Mouse (Mus musculus): ENCODE measurements around the gene Syt11. TPM values are rescaled to one million over a fixed set of nuclear protein-coding genes. Genes with fewer than 3 reads are reported as not detected.

Gene Syt11
- polyA plus RNA-seq, 1 experiment = 1.9 TPM

DNA sequence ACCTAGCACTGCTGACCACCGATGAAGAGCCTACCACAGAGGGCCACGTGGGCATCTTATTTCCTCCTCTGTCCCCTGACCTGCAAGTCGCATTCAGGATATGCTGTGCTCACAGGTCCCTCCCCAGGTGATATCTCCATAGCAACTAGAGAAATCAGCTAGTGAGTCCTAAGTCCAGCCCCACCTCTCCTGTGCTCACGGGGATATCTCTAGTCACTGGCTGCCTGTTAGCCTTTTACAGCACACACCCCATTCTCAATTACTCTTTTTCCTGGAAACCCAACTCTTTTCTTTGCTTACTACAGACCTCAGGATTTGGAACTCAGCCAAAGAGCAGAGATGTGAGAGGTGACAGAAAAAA is 28.1 kb downstream of the Syt11 start:
- 27% methylated on average over 4 of the region's 4 CpGs for WGBS
- peak overlapping the region; percentile 91 for H3K27ac ChIP-seq (ENCODE audit: insufficient read depth, low read depth, low read length)
- H3K4me3 ChIP-seq (ENCODE audit: low read depth, low read length) = no peak overlapping the region
- no peak for TF ChIP-seq CTCF (IDR thresholded peaks at IDR 0.05; ENCODE audit: extremely low read depth, insufficient read length, insufficient replicate concordance, low read depth, low read length)
- TF ChIP-seq POLR2A (IDR thresholded peaks at IDR 0.05; ENCODE audit: low read depth, low read length) = no peak
- no peaks in the 10 kb centered on the region for H3K36me3 ChIP-seq (ENCODE audit: control insufficient read depth, insufficient read depth, low read length)
- peaks cover 19% of the 10 kb centered on the region; the same call in 1 of the 2 replicates for H3K4me1 ChIP-seq (ENCODE audit: control insufficient read depth, insufficient read depth, insufficient read length, low read length)
- no peaks in the 10 kb centered on the region for H3K27me3 ChIP-seq (ENCODE audit: control insufficient read depth, insufficient read depth, low read length)

DNA sequence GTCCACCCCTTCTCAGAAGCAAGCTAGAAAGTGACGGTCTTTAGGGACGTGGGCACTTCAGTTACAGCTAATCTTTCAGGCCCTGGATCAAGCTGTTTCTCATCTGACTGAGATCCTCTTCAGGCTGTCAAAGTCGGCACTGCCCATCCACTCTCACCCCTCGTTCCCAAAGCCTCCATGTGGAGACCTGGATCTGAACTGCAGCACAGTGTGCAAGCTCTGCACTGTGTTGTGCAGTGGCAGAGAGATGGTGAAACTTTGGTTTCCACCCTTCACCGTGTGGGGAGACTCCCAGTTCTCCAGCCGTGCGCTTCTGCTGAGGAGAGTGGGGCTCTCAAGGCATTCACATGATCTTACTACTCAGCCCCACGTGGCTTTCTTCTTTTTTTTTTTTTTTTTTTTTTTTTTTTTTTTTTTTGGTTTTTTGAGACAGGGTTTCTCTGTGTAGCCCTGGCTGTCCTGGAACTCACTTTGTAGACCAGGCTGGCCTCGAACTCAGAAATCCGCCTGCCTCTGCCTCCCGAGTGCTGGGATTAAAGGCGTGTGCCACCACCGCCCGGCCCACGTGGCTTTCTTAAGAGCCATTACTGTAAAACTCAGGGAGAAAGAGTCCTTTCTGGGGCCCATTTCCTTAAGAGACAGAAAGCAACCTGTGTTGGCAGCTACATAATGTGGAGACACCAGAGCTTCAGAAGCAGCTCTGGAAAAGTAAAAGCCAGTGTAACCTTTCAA is 28.7 kb downstream of the Syt11 start:
- WGBS = 40% methylated on average over 15 of the region's 15 CpGs
- Histone ChIP-seq H3K27ac (ENCODE audit: insufficient read depth, low read depth, low read length) (peak overlapping the region; percentile 86), H3K4me1 (ENCODE audit: control insufficient read depth, insufficient read depth, insufficient read length, low read length) (peaks cover 19% of the 10 kb centered on the region; the same call in 1 of the 2 replicates), H3K4me3 (ENCODE audit: low read depth, low read length) (no peak overlapping the region), H3K36me3 (ENCODE audit: control insufficient read depth, insufficient read depth, low read length) (no peaks in the 10 kb centered on the region), H3K27me3 (ENCODE audit: control insufficient read depth, insufficient read depth, low read length) (no peaks in the 10 kb centered on the region)
- TF ChIP-seq CTCF (IDR thresholded peaks at IDR 0.05; ENCODE audit: extremely low read depth, insufficient read length, insufficient replicate concordance, low read depth, low read length) (no peak), POLR2A (IDR thresholded peaks at IDR 0.05; ENCODE audit: low read depth, low read length) (no peak)

DNA sequence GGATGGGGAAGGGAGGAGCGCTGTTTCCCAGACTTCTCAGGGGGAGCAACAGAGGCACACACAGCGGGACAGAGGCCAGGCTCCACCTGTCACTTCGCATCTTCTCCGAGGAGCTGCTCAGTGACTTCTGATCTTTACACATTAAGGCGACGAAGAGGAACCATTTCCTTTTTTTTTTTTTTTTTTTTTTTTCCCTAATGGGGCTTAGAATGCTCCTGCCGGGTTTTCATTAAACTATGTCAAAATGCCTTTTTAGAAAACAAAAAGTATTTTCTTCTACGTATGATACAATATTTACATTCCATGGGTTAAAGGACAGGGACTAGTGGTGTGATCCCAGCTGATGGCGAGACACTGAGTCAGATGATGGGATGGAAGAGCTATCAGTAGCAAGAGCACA is 29.4 kb downstream of the Syt11 start:
- 70% methylated on average over 9 of the region's 9 CpGs for WGBS
- no peaks in the 10 kb centered on the region for H3K27me3 ChIP-seq (ENCODE audit: control insufficient read depth, insufficient read depth, low read length)
- H3K4me1 ChIP-seq (ENCODE audit: control insufficient read depth, insufficient read depth, insufficient read length, low read length) = peaks cover 19% of the 10 kb centered on the region; the same call in 1 of the 2 replicates
- peak overlapping the region; percentile 59 for H3K27ac ChIP-seq (ENCODE audit: insufficient read depth, low read depth, low read length)
- H3K4me3 ChIP-seq (ENCODE audit: low read depth, low read length) = peak overlapping the region; percentile 14; the same call in 1 of the 2 replicates
- H3K36me3 ChIP-seq (ENCODE audit: control insufficient read depth, insufficient read depth, low read length) = no peaks in the 10 kb centered on the region
- TF ChIP-seq CTCF (IDR thresholded peaks at IDR 0.05; ENCODE audit: extremely low read depth, insufficient read length, insufficient replicate concordance, low read depth, low read length) = no peak
- no peak for TF ChIP-seq POLR2A (IDR thresholded peaks at IDR 0.05; ENCODE audit: low read depth, low read length)

DNA sequence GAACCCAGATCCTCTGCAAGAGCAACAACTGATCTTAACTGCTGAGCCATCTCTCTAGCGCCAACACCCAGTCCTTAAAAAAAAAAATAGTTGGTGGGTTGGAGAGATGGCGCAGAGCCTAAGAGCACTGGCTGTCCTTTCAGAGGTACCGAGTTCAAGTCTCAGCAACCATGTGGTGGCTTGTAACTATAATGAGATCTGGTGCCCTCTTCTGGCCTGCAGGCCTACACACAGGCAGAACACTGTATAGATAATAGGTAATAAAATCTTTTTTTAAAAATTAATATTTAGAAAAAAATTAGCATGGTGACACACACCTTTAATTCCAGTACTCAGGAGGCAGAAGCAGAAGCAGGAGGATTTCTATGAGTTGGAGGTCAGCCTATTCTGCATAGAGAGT is 34.8 kb downstream of the Syt11 start:
- 94% methylated on average over 3 of the region's 3 CpGs for WGBS
- Histone ChIP-seq H3K27ac (ENCODE audit: insufficient read depth, low read depth, low read length) (no peak overlapping the region), H3K4me3 (ENCODE audit: low read depth, low read length) (no peak overlapping the region), H3K27me3 (ENCODE audit: control insufficient read depth, insufficient read depth, low read length) (no peaks in the 10 kb centered on the region), H3K36me3 (ENCODE audit: control insufficient read depth, insufficient read depth, low read length) (no peaks in the 10 kb centered on the region), H3K4me1 (ENCODE audit: control insufficient read depth, insufficient read depth, insufficient read length, low read length) (peaks cover 4% of the 10 kb centered on the region; the same call in 1 of the 2 replicates)
- TF ChIP-seq POLR2A (IDR thresholded peaks at IDR 0.05; ENCODE audit: low read depth, low read length) = no peak
- TF ChIP-seq CTCF (IDR thresholded peaks at IDR 0.05; ENCODE audit: extremely low read depth, insufficient read length, insufficient replicate concordance, low read depth, low read length) = no peak

DNA sequence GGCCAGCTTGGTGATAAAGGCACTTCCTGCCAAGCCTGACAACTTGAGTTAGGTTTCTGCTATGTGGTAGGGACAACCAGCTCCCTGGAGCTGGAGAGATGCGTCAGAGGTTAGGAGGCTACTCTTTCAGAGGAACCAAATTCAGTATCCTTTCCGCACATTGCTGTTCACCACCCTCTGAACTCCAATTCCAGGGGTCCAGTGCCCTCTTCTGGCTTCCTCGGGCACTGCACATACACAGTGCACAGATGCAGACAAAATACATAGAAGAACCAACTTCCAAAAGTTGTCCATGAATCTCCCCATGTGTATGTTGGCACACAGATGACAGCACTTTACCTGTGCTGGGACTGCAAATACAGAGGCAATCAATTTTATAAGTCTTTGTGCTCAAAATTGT is 36.3 kb downstream of the Syt11 start:
- TF ChIP-seq POLR2A (IDR thresholded peaks at IDR 0.05; ENCODE audit: low read depth, low read length) (no peak), CTCF (IDR thresholded peaks at IDR 0.05; ENCODE audit: extremely low read depth, insufficient read length, insufficient replicate concordance, low read depth, low read length) (peak; percentile 80; the same call in 1 of the 2 replicates)
- Histone ChIP-seq H3K27ac (ENCODE audit: insufficient read depth, low read depth, low read length) (no peak overlapping the region), H3K4me3 (ENCODE audit: low read depth, low read length) (no peak overlapping the region), H3K27me3 (ENCODE audit: control insufficient read depth, insufficient read depth, low read length) (no peaks in the 10 kb centered on the region), H3K36me3 (ENCODE audit: control insufficient read depth, insufficient read depth, low read length) (no peaks in the 10 kb centered on the region), H3K4me1 (ENCODE audit: control insufficient read depth, insufficient read depth, insufficient read length, low read length) (peaks cover 3% of the 10 kb centered on the region; the same call in 1 of the 2 replicates)
- 42% methylated on average over 3 of the region's 3 CpGs for WGBS

DNA sequence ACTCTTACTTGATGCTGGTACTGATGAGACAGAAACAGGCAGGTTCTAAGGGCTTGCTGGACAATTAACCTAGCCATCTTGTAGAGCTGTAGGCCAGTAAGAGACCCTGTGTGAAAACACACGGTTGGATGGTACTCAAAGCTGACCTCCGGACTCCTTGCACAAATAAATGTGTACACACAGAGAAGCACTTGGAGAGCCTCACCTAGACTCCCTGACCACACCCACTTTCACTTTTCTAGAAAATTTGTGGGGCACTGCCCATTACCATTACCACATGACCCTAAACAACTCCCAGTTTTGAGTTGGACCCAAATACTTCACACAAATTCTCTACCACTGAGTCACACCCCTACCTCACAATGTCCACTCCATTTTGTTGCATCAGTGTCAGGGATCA is 38.4 kb downstream of the Syt11 start:
- 41% methylated on average over 2 of the region's 2 CpGs for WGBS
- Histone ChIP-seq H3K4me3 (ENCODE audit: low read depth, low read length) (no peak overlapping the region), H3K27me3 (ENCODE audit: control insufficient read depth, insufficient read depth, low read length) (no peaks in the 10 kb centered on the region), H3K36me3 (ENCODE audit: control insufficient read depth, insufficient read depth, low read length) (no peaks in the 10 kb centered on the region), H3K4me1 (ENCODE audit: control insufficient read depth, insufficient read depth, insufficient read length, low read length) (peaks cover 3% of the 10 kb centered on the region; the same call in 1 of the 2 replicates), H3K27ac (ENCODE audit: insufficient read depth, low read depth, low read length) (no peak overlapping the region)
- TF ChIP-seq POLR2A (IDR thresholded peaks at IDR 0.05; ENCODE audit: low read depth, low read length) (no peak), CTCF (IDR thresholded peaks at IDR 0.05; ENCODE audit: extremely low read depth, insufficient read length, insufficient replicate concordance, low read depth, low read length) (no peak)

DNA sequence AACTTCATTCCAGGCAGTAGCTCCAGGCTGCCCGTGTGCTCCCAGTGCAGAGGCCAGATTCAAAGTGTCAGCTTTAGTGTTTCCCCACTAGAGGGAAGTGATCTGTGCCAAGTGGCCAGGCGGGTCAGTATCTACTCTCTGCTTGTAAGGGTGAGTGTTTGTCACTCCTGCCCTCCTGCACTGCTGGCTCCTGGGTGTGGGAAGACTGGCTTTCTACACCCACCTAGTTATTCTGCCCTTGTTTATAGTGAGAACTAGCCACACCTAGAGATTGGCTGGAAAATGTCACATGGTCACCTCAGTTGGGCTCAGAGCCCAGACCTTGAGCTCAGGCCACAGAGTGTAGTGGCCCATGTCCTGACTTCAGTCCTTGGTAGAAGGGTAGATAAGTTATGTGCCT is 55.9 kb downstream of the Syt11 start:
- TF ChIP-seq POLR2A (IDR thresholded peaks at IDR 0.05; ENCODE audit: low read depth, low read length) = no peak
- peak; percentile 38; the same call in 1 of the 2 replicates for TF ChIP-seq CTCF (IDR thresholded peaks at IDR 0.05; ENCODE audit: extremely low read depth, insufficient read length, insufficient replicate concordance, low read depth, low read length)
- no peak overlapping the region for H3K4me3 ChIP-seq (ENCODE audit: low read depth, low read length)
- H3K27ac ChIP-seq (ENCODE audit: insufficient read depth, low read depth, low read length) = peak overlapping the region; percentile 10; the same call in 1 of the 2 replicates
- no peaks in the 10 kb centered on the region for H3K27me3 ChIP-seq (ENCODE audit: control insufficient read depth, insufficient read depth, low read length)
- H3K36me3 ChIP-seq (ENCODE audit: control insufficient read depth, insufficient read depth, low read length) = peaks cover 9% of the 10 kb centered on the region
- WGBS = 4% methylated on average over 2 of the region's 2 CpGs
- peaks cover 13% of the 10 kb centered on the region for H3K4me1 ChIP-seq (ENCODE audit: control insufficient read depth, insufficient read depth, insufficient read length, low read length)
